Mouse (Mus musculus) lung, embryonic 15.5 days (tissue): ENCODE measurements around the gene Poln. TPM values are rescaled to one million over a fixed set of nuclear protein-coding genes. Genes with fewer than 3 reads are reported as not detected.

Experiments used
- ATAC-seq: fragments of 200-750 bp; cut with Nextera tagmentation; 2 replicates; pipeline ENCODE4 v1.8.0; 2017; ENCODE audit warnings: moderate number of reproducible peaks, borderline replicate concordance; ENCODE audit not compliant: low FRiP score, low TSS enrichment; ENCODE audit errors: extremely low read depth
- H3K27ac ChIP-seq: fragments of 300-500 bp; sonication (generic); 2 replicates; pipeline ENCODE4 v1.5.1; 2015; ENCODE audit warnings: moderate library complexity, mild to moderate bottlenecking, inconsistent platforms
- H3K27me3 ChIP-seq: fragments of 300-500 bp; sonication (generic); 2 replicates; pipeline ENCODE4 v1.6.1; 2015; ENCODE audit warnings: inconsistent platforms
- H3K36me3 ChIP-seq: fragments of 300-500 bp; sonication (generic); 2 replicates; pipeline ENCODE4 v1.6.1; 2015; ENCODE audit warnings: inconsistent platforms
- H3K4me1 ChIP-seq: fragments of 300-500 bp; sonication (generic); 2 replicates; pipeline ENCODE4 v1.6.1; 2015; ENCODE audit warnings: inconsistent platforms
- H3K4me2 ChIP-seq: fragments of 300-500 bp; sonication (generic); 2 replicates; pipeline ENCODE4 v1.6.1; 2015; ENCODE audit warnings: inconsistent platforms, mild to moderate bottlenecking, moderate library complexity
- H3K4me3 ChIP-seq: fragments of 300-500 bp; sonication (generic); 2 replicates; pipeline ENCODE4 v1.5.1; 2015; ENCODE audit warnings: mild to moderate bottlenecking, inconsistent platforms
- H3K9ac ChIP-seq: fragments of 300-500 bp; sonication (generic); 2 replicates; pipeline ENCODE4 v1.6.1; 2015; ENCODE audit warnings: inconsistent platforms
- H3K9me3 ChIP-seq: fragments of 300-500 bp; sonication (generic); 2 replicates; pipeline ENCODE4 v1.6.1; 2016; ENCODE audit warnings: inconsistent platforms
- WGBS: fragments of 180-500 bp; shearing (Covaris S2); methylation state at CpG from one replicate; pipeline ENCODE4 v1.1.7; 2015; 5-methylcytosine and 5-hydroxymethylcytosine counted together
- polyA plus RNA-seq: library from polyadenylated mRNA; unstranded; fragments of >200 nt; fragmentation: Nextera tagmentation; extraction: Ambion mirVana; gene quantifications from 2 replicates; pipeline ENCODE4 v1.2.1, GENCODE M21; 2015

Gene Poln
- polyA plus RNA-seq, 1 experiment from 2014 or later: 1.2 TPM

DNA sequence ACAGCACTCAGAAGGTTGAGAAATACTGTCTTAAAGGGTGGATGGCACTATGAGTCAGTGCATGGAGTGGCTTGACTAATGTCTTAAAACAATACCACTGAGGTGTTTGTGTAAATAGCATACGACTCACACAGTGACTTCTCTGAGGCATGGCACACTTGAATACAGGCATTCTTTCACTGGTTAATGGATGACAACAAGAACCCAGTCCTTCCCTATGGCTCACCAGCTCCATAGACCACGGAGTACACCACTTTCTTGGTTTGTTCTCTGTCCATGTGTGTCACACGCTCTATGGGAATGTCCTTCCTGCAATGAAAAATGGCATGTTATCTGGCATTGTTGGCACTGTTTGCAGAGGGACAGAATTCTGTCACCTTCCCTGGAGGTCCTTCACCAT, 136.7 kb downstream of the Poln start:
- WGBS: 45% methylated on average over 3 of the region's 3 CpGs
- no peaks in the 10 kb centered on the region for H3K9me3 ChIP-seq
- no peak for ATAC-seq

DNA sequence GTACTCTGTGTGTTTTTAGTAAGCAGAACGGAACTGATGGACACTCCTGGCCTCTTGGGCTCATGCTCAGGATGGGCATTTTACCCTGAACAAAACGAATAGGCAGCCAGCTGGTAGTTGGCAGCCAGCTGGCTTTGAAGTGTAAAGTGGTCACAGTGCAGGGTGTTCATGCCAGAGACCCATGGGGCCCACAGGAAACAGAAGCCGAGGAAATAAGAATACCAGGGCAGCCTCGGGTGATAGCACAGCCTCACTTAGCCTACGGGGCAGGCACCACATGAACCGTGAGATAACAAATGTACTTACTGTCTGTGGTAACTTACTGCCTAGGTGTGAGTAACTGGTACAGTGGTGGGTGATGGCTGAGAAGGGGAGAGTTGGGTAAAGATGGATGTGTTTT, 138.2 kb downstream of the Poln start:
- Histone ChIP-seq H3K27ac (no peak overlapping the region), H3K9ac (no peak overlapping the region), H3K4me1 (no peaks in the 10 kb centered on the region), H3K9me3 (no peaks in the 10 kb centered on the region), H3K4me3 (no peak overlapping the region), H3K27me3 (no peaks in the 10 kb centered on the region), H3K4me2 (no peak overlapping the region), H3K36me3 (no peaks in the 10 kb centered on the region)
- WGBS: 61% methylated on average over 6 of the region's 6 CpGs
- ATAC-seq: no peak

More for the DNA sequence above, 136.7 kb downstream of the Poln start:
- Histone ChIP-seq H3K4me3 (no peak overlapping the region), H3K27ac (no peak overlapping the region), H3K27me3 (no peaks in the 10 kb centered on the region), H3K36me3 (no peaks in the 10 kb centered on the region), H3K9ac (no peak overlapping the region), H3K4me2 (no peak overlapping the region), H3K4me1 (no peaks in the 10 kb centered on the region)

- no peaks in the 10 kb centered on the region for H3K9me3 ChIP-seq
- ATAC-seq: no peak
- no peak overlapping the region for H3K9ac ChIP-seq
- 61% methylated on average over 4 of the region's 4 CpGs for WGBS
- H3K4me1 ChIP-seq: no peaks in the 10 kb centered on the region
- H3K4me3 ChIP-seq: no peak overlapping the region
- no peaks in the 10 kb centered on the region for H3K27me3 ChIP-seq
- H3K4me2 ChIP-seq: no peak overlapping the region
- no peak overlapping the region for H3K27ac ChIP-seq
- no peaks in the 10 kb centered on the region for H3K36me3 ChIP-seq
These were observed 139.1 kb downstream of the Poln start for GRCm38 (mm10) chr5:34030101-34030500.

- ATAC-seq: no peak
- Histone ChIP-seq H3K4me3 (no peak overlapping the region), H3K9me3 (no peaks in the 10 kb centered on the region), H3K27me3 (no peaks in the 10 kb centered on the region), H3K36me3 (no peaks in the 10 kb centered on the region), H3K4me1 (no peaks in the 10 kb centered on the region), H3K9ac (no peak overlapping the region), H3K27ac (no peak overlapping the region), H3K4me2 (no peak overlapping the region)
- WGBS: 72% methylated on average over 4 of the region's 4 CpGs
These were observed 150.3 kb downstream of the Poln start for GRCm38 (mm10) chr5:34018968-34019367.

DNA sequence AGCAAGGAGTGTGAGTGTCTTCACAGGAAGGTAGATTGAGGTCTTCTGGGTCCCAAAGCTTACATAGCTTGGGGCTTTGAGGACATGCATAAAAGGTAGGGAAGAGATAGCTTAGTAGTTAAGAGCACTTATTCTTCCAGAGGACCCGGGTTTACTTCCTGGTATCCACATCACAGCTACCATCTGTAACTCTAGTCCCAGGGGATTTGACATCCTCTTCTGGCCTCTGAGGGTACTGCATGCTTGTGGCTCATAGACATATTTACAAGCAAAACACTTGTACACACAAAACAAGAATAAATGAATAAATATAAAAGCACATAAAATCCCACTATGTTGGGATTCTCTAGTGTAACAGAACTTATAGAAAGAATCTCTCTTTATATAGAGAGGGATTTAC, 154.6 kb downstream of the Poln start:
- Histone ChIP-seq H3K27ac (no peak overlapping the region), H3K4me3 (no peak overlapping the region), H3K9ac (no peak overlapping the region), H3K9me3 (no peaks in the 10 kb centered on the region), H3K4me1 (no peaks in the 10 kb centered on the region), H3K27me3 (no peaks in the 10 kb centered on the region), H3K4me2 (no peak overlapping the region), H3K36me3 (no peaks in the 10 kb centered on the region)
- 67% methylated on average over 1 of the region's 1 CpGs for WGBS
- no peak for ATAC-seq

DNA sequence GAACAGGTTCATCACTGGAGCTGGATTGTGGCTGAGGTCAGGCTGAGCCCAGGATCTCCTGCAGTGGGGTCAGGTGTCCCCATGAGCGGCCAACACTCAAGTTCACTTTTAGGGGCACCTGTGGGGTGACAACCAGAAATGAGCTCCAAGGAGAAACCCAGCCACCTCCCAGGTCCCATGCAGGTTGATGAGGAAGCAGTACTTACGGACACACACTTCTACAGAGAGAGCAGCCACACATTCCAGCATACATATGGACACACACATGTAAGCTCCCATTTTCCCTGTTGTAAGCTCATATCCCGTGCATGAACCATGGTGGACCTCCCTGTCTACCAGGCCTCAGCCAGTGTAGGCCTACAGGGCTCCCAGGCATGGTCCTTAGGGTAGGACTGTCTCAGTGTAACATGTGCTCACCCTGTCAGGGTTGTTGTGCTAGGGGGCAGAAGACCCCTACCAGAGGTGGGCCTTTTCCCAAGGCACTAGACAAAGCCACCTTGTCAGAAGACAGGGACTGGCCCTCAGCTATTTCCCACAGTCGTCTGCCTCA, 161.8 kb downstream of the Poln start:
- no peaks in the 10 kb centered on the region for H3K9me3 ChIP-seq
- H3K27me3 ChIP-seq: no peaks in the 10 kb centered on the region
- no peak overlapping the region for H3K4me3 ChIP-seq
- H3K9ac ChIP-seq: no peak overlapping the region
- 72% methylated on average over 4 of the region's 4 CpGs for WGBS
- H3K27ac ChIP-seq: no peak overlapping the region
- H3K36me3 ChIP-seq: no peaks in the 10 kb centered on the region
- ATAC-seq: no peak; the same call in 1 of the 2 replicates
- H3K4me2 ChIP-seq: no peak overlapping the region
- no peaks in the 10 kb centered on the region for H3K4me1 ChIP-seq

- Histone ChIP-seq H3K36me3 (no peaks in the 10 kb centered on the region), H3K27ac (no peak overlapping the region), H3K4me3 (no peak overlapping the region), H3K4me2 (no peak overlapping the region), H3K27me3 (no peaks in the 10 kb centered on the region), H3K9me3 (no peaks in the 10 kb centered on the region), H3K4me1 (no peaks in the 10 kb centered on the region), H3K9ac (no peak overlapping the region)
- 77% methylated on average over 4 of the region's 4 CpGs for WGBS
- no peak for ATAC-seq
These were observed 162.4 kb downstream of the Poln start for GRCm38 (mm10) chr5:34006832-34007231.

DNA sequence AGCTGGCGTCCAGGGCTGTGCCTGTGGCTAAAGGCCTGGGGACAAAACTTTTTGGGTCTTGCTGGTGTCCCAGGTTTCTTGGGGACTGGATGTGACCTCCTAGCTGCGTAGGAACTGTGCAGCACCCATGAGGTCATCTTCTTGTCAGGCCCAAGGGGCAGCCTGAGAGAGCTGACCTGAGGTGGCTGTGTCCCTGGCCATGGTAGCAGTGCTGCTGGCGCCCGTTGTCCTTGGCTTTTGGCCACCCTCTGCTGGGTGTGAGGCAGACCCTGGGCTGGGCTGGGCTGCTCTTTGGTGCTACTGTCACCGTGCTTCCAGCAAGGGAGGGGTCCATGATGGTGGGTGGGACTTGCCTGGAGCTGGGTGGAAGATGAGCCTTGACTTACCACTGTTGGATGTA, 164.6 kb downstream of the Poln start:
- H3K27me3 ChIP-seq: peaks cover 2% of the 10 kb centered on the region; the same call in 1 of the 2 replicates
- ATAC-seq: no peak
- H3K4me2 ChIP-seq: no peak overlapping the region
- 68% methylated on average over 5 of the region's 5 CpGs for WGBS
- no peak overlapping the region for H3K27ac ChIP-seq
- H3K9ac ChIP-seq: no peak overlapping the region
- H3K9me3 ChIP-seq: no peaks in the 10 kb centered on the region
- no peaks in the 10 kb centered on the region for H3K4me1 ChIP-seq
- no peak overlapping the region for H3K4me3 ChIP-seq
- H3K36me3 ChIP-seq: no peaks in the 10 kb centered on the region

- Histone ChIP-seq H3K9me3 (no peaks in the 10 kb centered on the region), H3K27ac (no peak overlapping the region), H3K4me3 (no peak overlapping the region), H3K9ac (no peak overlapping the region), H3K36me3 (no peaks in the 10 kb centered on the region), H3K27me3 (peaks cover 22% of the 10 kb centered on the region), H3K4me2 (no peak overlapping the region), H3K4me1 (peaks cover 3% of the 10 kb centered on the region)
- 85% methylated on average over 4 of the region's 4 CpGs for WGBS
- ATAC-seq: no peak
These were observed 166.6 kb downstream of the Poln start for GRCm38 (mm10) chr5:34002636-34003035.

DNA sequence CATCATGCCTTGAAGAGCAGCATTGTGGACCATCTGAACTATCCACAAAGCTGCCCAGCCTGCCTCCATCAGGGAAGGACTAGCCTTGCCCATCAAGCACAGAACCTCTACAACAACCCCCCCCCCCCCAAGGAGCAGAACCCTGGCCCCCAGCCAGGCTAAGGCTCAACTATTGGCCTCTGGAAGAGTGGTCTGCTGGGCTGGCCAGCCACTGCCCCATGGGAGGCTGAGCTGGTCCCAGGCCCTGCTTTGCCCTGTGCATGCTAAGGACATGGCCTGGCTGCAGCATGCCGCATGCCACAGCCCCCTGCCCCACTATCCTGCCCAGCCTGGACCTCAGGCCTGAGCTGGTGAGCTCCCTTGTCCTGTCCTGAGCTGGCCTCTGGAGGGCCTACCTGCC, 167.8 kb downstream of the Poln start:
- H3K4me1 ChIP-seq: peaks cover 15% of the 10 kb centered on the region
- peaks cover 34% of the 10 kb centered on the region for H3K27me3 ChIP-seq
- no peak overlapping the region for H3K4me2 ChIP-seq
- no peaks in the 10 kb centered on the region for H3K9me3 ChIP-seq
- H3K4me3 ChIP-seq: no peak overlapping the region
- no peak for ATAC-seq
- no peak overlapping the region for H3K9ac ChIP-seq
- 100% methylated on average over 1 of the region's 1 CpGs for WGBS
- no peaks in the 10 kb centered on the region for H3K36me3 ChIP-seq
- H3K27ac ChIP-seq: no peak overlapping the region

DNA sequence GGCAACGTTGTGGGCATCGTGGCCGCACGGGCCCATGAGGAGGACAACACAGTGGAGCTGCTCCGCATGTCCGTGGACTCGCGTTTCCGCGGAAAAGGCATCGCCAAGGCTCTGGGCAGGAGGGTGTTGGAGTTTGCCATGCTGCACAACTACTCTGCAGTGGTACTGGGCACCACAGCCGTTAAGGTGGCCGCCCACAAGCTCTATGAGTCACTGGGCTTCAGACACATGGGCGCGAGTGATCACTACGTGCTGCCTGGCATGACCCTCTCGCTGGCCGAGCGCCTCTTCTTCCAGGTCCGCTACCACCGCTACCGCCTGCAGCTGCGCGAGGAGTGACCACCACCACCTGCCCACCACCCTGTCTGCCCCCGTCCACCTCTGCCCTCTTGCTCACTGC, 168.4 kb downstream of the Poln start:
- H3K4me1 ChIP-seq: peaks cover 21% of the 10 kb centered on the region
- H3K4me3 ChIP-seq: no peak overlapping the region
- ATAC-seq: no peak
- H3K27ac ChIP-seq: no peak overlapping the region
- no peaks in the 10 kb centered on the region for H3K9me3 ChIP-seq
- no peak overlapping the region for H3K4me2 ChIP-seq
- no peaks in the 10 kb centered on the region for H3K36me3 ChIP-seq
- peaks cover 40% of the 10 kb centered on the region for H3K27me3 ChIP-seq
- WGBS: 92% methylated on average over 25 of the region's 25 CpGs
- H3K9ac ChIP-seq: no peak overlapping the region

GRCm38 (mm10) chr5:33999466-34000090, 169.7 kb downstream of the Poln start:
- H3K27me3 ChIP-seq: peaks cover 52% of the 10 kb centered on the region
- WGBS: 63% methylated on average over 6 of the region's 6 CpGs
- H3K4me1 ChIP-seq: peaks cover 22% of the 10 kb centered on the region

DNA sequence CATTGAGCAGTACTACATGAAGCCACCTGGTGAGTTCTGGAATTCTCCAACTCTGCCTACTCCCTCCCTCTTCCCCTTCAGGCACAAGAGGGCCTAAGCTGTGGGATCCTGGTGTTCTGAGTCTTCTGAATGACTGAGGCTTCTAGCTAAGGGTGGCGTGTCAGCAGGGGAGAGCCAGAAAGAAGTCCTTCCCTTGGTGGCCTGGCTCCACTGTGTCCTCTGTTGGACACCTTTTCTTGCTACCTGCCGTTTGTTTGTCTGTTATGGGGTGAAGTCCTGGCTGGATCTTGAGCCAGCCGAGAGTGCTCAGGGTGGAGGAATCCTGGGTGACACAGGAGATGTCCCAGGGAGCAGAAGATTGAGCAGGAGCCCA, 170.8 kb downstream of the Poln start:
- 75% methylated on average over 3 of the region's 3 CpGs for WGBS
- no peak overlapping the region for H3K4me3 ChIP-seq
- no peaks in the 10 kb centered on the region for H3K9me3 ChIP-seq
- no peaks in the 10 kb centered on the region for H3K36me3 ChIP-seq
- peaks cover 60% of the 10 kb centered on the region for H3K27me3 ChIP-seq
- no peak overlapping the region for H3K27ac ChIP-seq
- H3K4me1 ChIP-seq: peaks cover 22% of the 10 kb centered on the region
- no peak for ATAC-seq
- no peak overlapping the region for H3K9ac ChIP-seq
- no peak overlapping the region for H3K4me2 ChIP-seq

More at GRCm38 (mm10) chr5:33999466-34000090, 169.7 kb downstream of the Poln start:
- Histone ChIP-seq H3K9ac (no peak overlapping the region), H3K27ac (no peak overlapping the region), H3K4me3 (no peak overlapping the region), H3K36me3 (no peaks in the 10 kb centered on the region), H3K4me2 (no peak overlapping the region), H3K9me3 (no peaks in the 10 kb centered on the region)
- ATAC-seq: no peak
